In the genomic region with DNA sequence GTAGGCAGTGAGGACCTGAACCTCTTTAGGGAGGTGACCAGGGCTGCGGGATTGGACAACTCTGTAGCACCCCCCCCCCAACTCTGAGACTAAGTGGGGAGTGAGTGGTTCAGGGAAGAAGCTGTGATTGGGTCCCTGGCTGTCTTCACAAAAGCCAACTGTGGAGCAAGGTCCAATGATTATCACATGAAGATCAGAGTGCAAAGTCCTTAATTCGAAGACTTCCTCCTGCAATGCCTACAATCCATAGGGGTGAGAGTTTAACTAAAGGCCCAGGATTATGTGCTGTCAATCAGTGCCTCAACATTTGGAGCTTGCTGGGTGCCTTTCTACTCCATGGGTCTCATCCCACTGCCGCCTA, we compare ENCODE assay signal across 14 mouse cellular contexts. TPM values are rescaled to one million over a fixed set of nuclear protein-coding genes. Genes with fewer than 3 reads are reported as not detected.
DNase-seq lines count a peak whose midpoint lies in the region; ATAC-seq and TF ChIP-seq lines count a peak whose summit lies in the region.
"Had no signal": no experiment of that assay in that cellular context is flagged by ENCODE, and none has a peak within 500 bp of the region (broad histone marks: within the 10 kb centered on the region; RNA-seq: fewer than 3 reads in every experiment).

No protein-coding gene starts in this region.

- 71% methylated on average over 3 of the region's 3 CpGs for WGBS in embryonic facial prominence, embryonic 12.5 days
- WGBS in embryonic facial prominence, embryonic 10.5 days, result 70% methylated on average over 3 of the region's 3 CpGs
- WGBS in hindbrain, postnatal 0 days, result 65% methylated on average over 3 of the region's 3 CpGs
- WGBS in hindbrain, embryonic 14.5 days, result 59% methylated on average over 3 of the region's 3 CpGs
- 76% methylated on average over 3 of the region's 3 CpGs for WGBS in limb, embryonic 15.5 days

- H3K27ac ChIP-seq in embryonic facial prominence, embryonic 12.5 days, result peak overlapping the region; percentile 89
- H3K27ac ChIP-seq in embryonic facial prominence, embryonic 10.5 days (replicated peaks), result no peak overlapping the region
- H3K27ac ChIP-seq in hindbrain, postnatal 0 days, result 0 out of 2 replicates have a peak overlapping the region, but pooled peaks have one; percentile 32
- H3K27ac ChIP-seq in hindbrain, embryonic 14.5 days, result no peak overlapping the region
- H3K27ac ChIP-seq in limb, embryonic 15.5 days, result peak overlapping the region; percentile 98

- no peak overlapping the region for H3ac ChIP-seq in C2C12 (ENCODE audit: control insufficient read depth, insufficient read length, low read depth)

- H3K36me3 ChIP-seq in embryonic facial prominence, embryonic 12.5 days, result no peaks in the 10 kb centered on the region
- no peaks in the 10 kb centered on the region for H3K36me3 ChIP-seq in embryonic facial prominence, embryonic 10.5 days (replicated peaks)
- H3K36me3 ChIP-seq in hindbrain, postnatal 0 days (ENCODE audit: insufficient read depth, low read length), result no peaks in the 10 kb centered on the region
- H3K36me3 ChIP-seq in hindbrain, embryonic 14.5 days (replicated peaks; ENCODE audit: control insufficient read depth, insufficient read depth), result no peaks in the 10 kb centered on the region
- H3K36me3 ChIP-seq in C2C12 (ENCODE audit: control insufficient read depth, insufficient read depth), result peaks cover 30% of the 10 kb centered on the region
- H3K36me3 ChIP-seq in limb, embryonic 15.5 days, result 0 out of 2 replicates have a peak, but pooled peaks cover 6% of the 10 kb centered on the region
- H3K36me3 ChIP-seq: G1E had no signal

- peaks cover 26% of the 10 kb centered on the region for H3K4me1 ChIP-seq in embryonic facial prominence, embryonic 12.5 days
- peaks cover 39% of the 10 kb centered on the region for H3K4me1 ChIP-seq in embryonic facial prominence, embryonic 10.5 days
- peaks cover 8% of the 10 kb centered on the region for H3K4me1 ChIP-seq in hindbrain, postnatal 0 days (ENCODE audit: insufficient read depth, low read length)
- peaks cover 8% of the 10 kb centered on the region; the same call in 1 of the 2 replicates for H3K4me1 ChIP-seq in hindbrain, embryonic 14.5 days (replicated peaks; ENCODE audit: control insufficient read depth, insufficient read depth, low read length)
- H3K4me1 ChIP-seq in limb, embryonic 15.5 days, result peaks cover 59% of the 10 kb centered on the region

- peak overlapping the region; percentile 34; the same call in 1 of the 2 replicates for H3K4me2 ChIP-seq in embryonic facial prominence, embryonic 12.5 days (replicated peaks)
- H3K4me2 ChIP-seq in hindbrain, postnatal 0 days (ENCODE audit: low read depth, low read length), result peak overlapping the region; percentile 41; the same call in 1 of the 2 replicates
- no peak overlapping the region for H3K4me2 ChIP-seq in hindbrain, embryonic 14.5 days (replicated peaks)
- peak overlapping the region; percentile 53 for H3K4me2 ChIP-seq in limb, embryonic 15.5 days

- no peak for ATAC-seq in embryonic facial prominence, embryonic 12.5 days (ENCODE audit: insufficient number of reproducible peaks, insufficient read depth, low FRiP score, low TSS enrichment)
- ATAC-seq in hindbrain, postnatal 0 days, result no peak
- ATAC-seq in hindbrain, embryonic 14.5 days (ENCODE audit: low FRiP score), result no peak
- ATAC-seq in limb, embryonic 15.5 days (ENCODE audit: insufficient number of reproducible peaks, low FRiP score, low TSS enrichment, low read depth), result no peak

- DNase-seq in embryonic facial prominence, embryonic 10.5 days (ENCODE audit: low spot score), result no peak
- no peak for DNase-seq in hindbrain, postnatal 0 days (ENCODE audit: low spot score)
- DNase-seq in hindbrain, embryonic 14.5 days (ENCODE audit: low spot score), result no peak
- no peak for DNase-seq in retina, embryonic 14.5 days (ENCODE audit: low spot score)
- no peak for DNase-seq in gastrocnemius, adult 18-20 months (ENCODE audit: low spot score)
- DNase-seq: embryo, embryonic 11 days; thymus, postnatal 4 days had no signal

- H3K9me3 ChIP-seq in embryonic facial prominence, embryonic 12.5 days, result no peaks in the 10 kb centered on the region
- H3K9me3 ChIP-seq in embryonic facial prominence, embryonic 10.5 days, result no peaks in the 10 kb centered on the region
- no peaks in the 10 kb centered on the region for H3K9me3 ChIP-seq in hindbrain, postnatal 0 days (ENCODE audit: low read length)
- H3K9me3 ChIP-seq in hindbrain, embryonic 14.5 days (ENCODE audit: control insufficient read depth, low read length), result no peaks in the 10 kb centered on the region
- H3K9me3 ChIP-seq in limb, embryonic 15.5 days, result no peaks in the 10 kb centered on the region

- H3K27me3 ChIP-seq in embryonic facial prominence, embryonic 12.5 days, result no peaks in the 10 kb centered on the region
- H3K27me3 ChIP-seq in embryonic facial prominence, embryonic 10.5 days (replicated peaks; ENCODE audit: low read depth, poor library complexity, severe bottlenecking), result no peaks in the 10 kb centered on the region
- H3K27me3 ChIP-seq in hindbrain, postnatal 0 days (ENCODE audit: insufficient read depth, low read length), result no peaks in the 10 kb centered on the region
- no peaks in the 10 kb centered on the region for H3K27me3 ChIP-seq in hindbrain, embryonic 14.5 days (ENCODE audit: control insufficient read depth, insufficient read depth, low read length)
- H3K27me3 ChIP-seq in C2C12 (ENCODE audit: control insufficient read depth, insufficient read depth, insufficient read length), result no peaks in the 10 kb centered on the region
- no peaks in the 10 kb centered on the region for H3K27me3 ChIP-seq in limb, embryonic 15.5 days

- TF ChIP-seq CTCF in hindbrain, postnatal 0 days (IDR thresholded peaks at IDR 0.05; ENCODE audit: low read depth), result no peak
- no peak for TF ChIP-seq CTCF in C2C12 (IDR thresholded peaks at IDR 0.05; ENCODE audit: control insufficient read depth, insufficient read depth, insufficient read length)

- H3K79me2 ChIP-seq in C2C12 (ENCODE audit: control insufficient read depth, insufficient read depth), result peaks cover 44% of the 10 kb centered on the region

- no peak overlapping the region for H3K9ac ChIP-seq in embryonic facial prominence, embryonic 12.5 days
- no peak overlapping the region for H3K9ac ChIP-seq in hindbrain, postnatal 0 days (replicated peaks; ENCODE audit: low read length)
- no peak overlapping the region for H3K9ac ChIP-seq in hindbrain, embryonic 14.5 days
- H3K9ac ChIP-seq in limb, embryonic 15.5 days, result no peak overlapping the region

- peaks cover 42% of the 10 kb centered on the region for H3K79me3 ChIP-seq in C2C12 (ENCODE audit: low read depth)

- no peak overlapping the region for H3K4me3 ChIP-seq in embryonic facial prominence, embryonic 12.5 days
- H3K4me3 ChIP-seq in embryonic facial prominence, embryonic 10.5 days, result no peak overlapping the region
- no peak overlapping the region for H3K4me3 ChIP-seq in hindbrain, postnatal 0 days (ENCODE audit: low read length)
- H3K4me3 ChIP-seq in hindbrain, embryonic 14.5 days (replicated peaks; ENCODE audit: low read length), result no peak overlapping the region
- H3K4me3 ChIP-seq in C2C12 (ENCODE audit: insufficient read depth, poor library complexity, severe bottlenecking), result peak overlapping the region; percentile 59
- H3K4me3 ChIP-seq in limb, embryonic 15.5 days, result peak overlapping the region; percentile 61

TF ChIP-seq in C2C12, 6 proteins besides CTCF, POLR2A, EP300 and RAD21:
- no peak for TF ChIP-seq MYOG (IDR thresholded peaks at IDR 0.05; ENCODE audit: control insufficient read depth, extremely low read depth, insufficient read length)
- no peak for TF ChIP-seq MAX (IDR thresholded peaks at IDR 0.05)
- TF ChIP-seq MYOD1 (IDR thresholded peaks at IDR 0.05; ENCODE audit: control insufficient read depth, insufficient read length, low read depth), result no peak
- TF ChIP-seq USF1 (IDR thresholded peaks at IDR 0.05; ENCODE audit: low read depth), result no peak
- TF ChIP-seq FOSL1 (IDR thresholded peaks at IDR 0.05; ENCODE audit: insufficient read depth, low read length, poor library complexity, severe bottlenecking), result no peak
- no peak for TF ChIP-seq CEBPB (IDR thresholded peaks at IDR 0.05; ENCODE audit: low read depth)

RNA-seq across cellular contexts. Expression of a gene that starts 0.3 kb away (rescaled TPM):
- 28.8 and 30.4 TPM in 2 replicates for polyA plus RNA-seq in embryonic facial prominence, embryonic 12.5 days (2016; fragmentation: Nextera tagmentation; extraction: Ambion mirVana)
- 4.3 and 7.7 TPM in 2 replicates for polyA plus RNA-seq in embryonic facial prominence, embryonic 10.5 days (2016; fragmentation: Nextera tagmentation; extraction: Ambion mirVana)
- total RNA-seq in hindbrain, postnatal 0 days (2014; rRNA removed), result 40.2 and 53.2 TPM in 2 replicates
- polyA plus RNA-seq in hindbrain, postnatal 0 days (2015; fragmentation: Nextera tagmentation; extraction: Ambion mirVana), result 7.8 and 8.6 TPM in 2 replicates
- polyA plus RNA-seq in hindbrain, embryonic 14.5 days (2014; fragmentation: Nextera tagmentation; extraction: Ambion mirVana), result 4.9 and 5.3 TPM in 2 replicates
- 222 TPM for polyA plus RNA-seq in C2C12 (2012; fragmentation: generic; extraction: Trizol)
- polyA plus RNA-seq in limb, embryonic 15.5 days (2015; fragmentation: Nextera tagmentation; extraction: Ambion mirVana), result 244 and 369 TPM in 2 replicates
- 10 to 100 TPM; 20.3 to 48.7 TPM for total RNA-seq in gastrocnemius, adult 18-20 months (2021)
- polyA plus RNA-seq: G1E had no signal

RNA-seq across cellular contexts. Expression of a gene that starts 51.9 kb away (rescaled TPM):
- polyA plus RNA-seq in embryonic facial prominence, embryonic 12.5 days (2016; fragmentation: Nextera tagmentation; extraction: Ambion mirVana), result not detected in 2 replicates
- polyA plus RNA-seq in embryonic facial prominence, embryonic 10.5 days (2016; fragmentation: Nextera tagmentation; extraction: Ambion mirVana), result not detected in 2 replicates
- 0.10 TPM in 1 of 2 replicates, not detected in the other for total RNA-seq in hindbrain, postnatal 0 days (2014; rRNA removed)
- not detected in 2 replicates for polyA plus RNA-seq in hindbrain, postnatal 0 days (2015; fragmentation: Nextera tagmentation; extraction: Ambion mirVana)
- 0.16 and 0.31 TPM in 2 replicates for polyA plus RNA-seq in hindbrain, embryonic 14.5 days (2014; fragmentation: Nextera tagmentation; extraction: Ambion mirVana)
- 0.41 TPM for polyA plus RNA-seq in C2C12 (2012; fragmentation: generic; extraction: Trizol)
- polyA plus RNA-seq in limb, embryonic 15.5 days (2015; fragmentation: Nextera tagmentation; extraction: Ambion mirVana), result 2.6 and 3.4 TPM in 2 replicates
- not detected for total RNA-seq in gastrocnemius, adult 18-20 months (2021)
- total RNA-seq: G1E; left cerebral cortex, adult 18-20 months had no signal
- polyA plus RNA-seq: G1E; inflammation-experienced regulatory T-cells, adult 6 months; spleen, adult 2 months had no signal

Comparison
In these comparisons a context has a peak if more than half of its experiments do, and no peak if none do; other contexts are left out.
1. H3K27ac ChIP-seq: peak in embryonic facial prominence, embryonic 12.5 days (single experiment), hindbrain, postnatal 0 days (single experiment) and limb, embryonic 15.5 days (single experiment); none in embryonic facial prominence, embryonic 10.5 days (single experiment) and hindbrain, embryonic 14.5 days (single experiment).
2. H3K4me3 ChIP-seq: peak in C2C12 (single experiment) and limb, embryonic 15.5 days (single experiment); none in embryonic facial prominence, embryonic 12.5 days (single experiment), embryonic facial prominence, embryonic 10.5 days (single experiment), hindbrain, postnatal 0 days (single experiment) and hindbrain, embryonic 14.5 days (single experiment).